Mouse (Mus musculus): ENCODE data around the gene Zmym4.

Gene Zmym4

GRCm38 (mm10) chr4:126942846-126943245 is 25.1 kb downstream of the Zmym4 start:
- no peak for ATAC-seq (ENCODE audit: low TSS enrichment)

- no peak; the same call in 1 of the 2 replicates for ATAC-seq (ENCODE audit: low TSS enrichment)
Observed at GRCm38 (mm10) chr4:126927701-126928100, 40.2 kb downstream of the Zmym4 start.

GRCm38 (mm10) chr4:126889879-126890278 is 78.1 kb downstream of the Zmym4 start:
- no peak for ATAC-seq (ENCODE audit: low TSS enrichment)

- no peak for ATAC-seq (ENCODE audit: low TSS enrichment)
Observed at GRCm38 (mm10) chr4:126885953-126886352, 82.0 kb downstream of the Zmym4 start.

- no peak for ATAC-seq (ENCODE audit: low TSS enrichment)
Observed at GRCm38 (mm10) chr4:126883602-126884001, 84.3 kb downstream of the Zmym4 start.

- no peak for ATAC-seq (ENCODE audit: low TSS enrichment)
Observed at GRCm38 (mm10) chr4:126879560-126880275, 88.2 kb downstream of the Zmym4 start.

GRCm38 (mm10) chr4:126872717-126873116 is 95.2 kb downstream of the Zmym4 start:
- ATAC-seq (ENCODE audit: low TSS enrichment): no peak

GRCm38 (mm10) chr4:126868699-126869098 is 99.2 kb downstream of the Zmym4 start:
- ATAC-seq (ENCODE audit: low TSS enrichment): no peak

- no peak for ATAC-seq (ENCODE audit: low TSS enrichment)
Observed at GRCm38 (mm10) chr4:126861514-126862266, 106.2 kb downstream of the Zmym4 start.

- ATAC-seq (ENCODE audit: low TSS enrichment): no peak
Observed at GRCm38 (mm10) chr4:126860268-126860986, 107.5 kb downstream of the Zmym4 start.

- no peak for ATAC-seq (ENCODE audit: low TSS enrichment)
Observed at GRCm38 (mm10) chr4:126852971-126853370, 115.0 kb downstream of the Zmym4 start.

- ATAC-seq (ENCODE audit: low TSS enrichment): no peak
Observed at GRCm38 (mm10) chr4:126850778-126851080, 117.2 kb downstream of the Zmym4 start.

GRCm38 (mm10) chr4:126850019-126850777 is 117.7 kb downstream of the Zmym4 start:
- ATAC-seq (ENCODE audit: low TSS enrichment): no peak

- ATAC-seq (ENCODE audit: low TSS enrichment): peak; percentile 79
Observed at GRCm38 (mm10) chr4:126846971-126847370, 121.0 kb downstream of the Zmym4 start.

- ATAC-seq (ENCODE audit: low TSS enrichment): no peak
Observed at GRCm38 (mm10) chr4:126845664-126846063, 122.3 kb downstream of the Zmym4 start.

GRCm38 (mm10) chr4:126842911-126843310 is 125.0 kb downstream of the Zmym4 start:
- no peak for ATAC-seq (ENCODE audit: low TSS enrichment)

- ATAC-seq (ENCODE audit: low TSS enrichment): no peak
Observed at GRCm38 (mm10) chr4:126840996-126841560, 126.9 kb downstream of the Zmym4 start.

- ATAC-seq (ENCODE audit: low TSS enrichment): peak; percentile 70
Observed at GRCm38 (mm10) chr4:126839873-126840272, 128.1 kb downstream of the Zmym4 start.

GRCm38 (mm10) chr4:126838799-126839198 is 129.1 kb downstream of the Zmym4 start:
- peak; percentile 60; the same call in 1 of the 2 replicates for ATAC-seq (ENCODE audit: low TSS enrichment)

GRCm38 (mm10) chr4:126831122-126831521 is 136.8 kb downstream of the Zmym4 start:
- no peak for ATAC-seq (ENCODE audit: low TSS enrichment)

- ATAC-seq (ENCODE audit: low TSS enrichment): peak; percentile 38; the same call in 1 of the 2 replicates
Observed at GRCm38 (mm10) chr4:126823917-126824316, 144.0 kb downstream of the Zmym4 start.
